8 mouse cellular contexts compared by ENCODE assay signal in genomic region chrX:98150393-98151119, GRCm38 (mm10). TPM values are rescaled to one million over a fixed set of nuclear protein-coding genes. Genes with fewer than 3 reads are reported as not detected.
DNase-seq lines count a peak whose midpoint lies in the region; ATAC-seq and TF ChIP-seq lines count a peak whose summit lies in the region.

No protein-coding gene starts in this region.

- peak overlapping the region; percentile 31 for H3K4me3 ChIP-seq in lung, embryonic 15.5 days
- H3K4me3 ChIP-seq in brown adipose tissue, adult 24 weeks (ENCODE audit: insufficient read depth, low read depth, low read length): peak overlapping the region; percentile 59
- H3K4me3 ChIP-seq in forebrain, postnatal 0 days (ENCODE audit: low read depth, low read length): peak overlapping the region; percentile 38
- H3K4me3 ChIP-seq in midbrain, postnatal 0 days (ENCODE audit: low read depth, low read length): peak overlapping the region; percentile 44

- H3K36me3 ChIP-seq in lung, embryonic 15.5 days: no peaks in the 10 kb centered on the region
- H3K36me3 ChIP-seq in forebrain, postnatal 0 days (ENCODE audit: insufficient read depth): no peaks in the 10 kb centered on the region
- H3K36me3 ChIP-seq in midbrain, postnatal 0 days (ENCODE audit: insufficient read depth, low read length): no peaks in the 10 kb centered on the region

- peak overlapping the region; percentile 60 for H3K4me2 ChIP-seq in lung, embryonic 15.5 days
- peak overlapping the region; percentile 57 for H3K4me2 ChIP-seq in forebrain, postnatal 0 days (ENCODE audit: low read depth)
- H3K4me2 ChIP-seq in midbrain, postnatal 0 days (ENCODE audit: low read depth, low read length, poor library complexity, severe bottlenecking): peak overlapping the region; percentile 66

- H3K27me3 ChIP-seq in lung, embryonic 15.5 days: peaks cover 55% of the 10 kb centered on the region
- peaks cover 5% of the 10 kb centered on the region for H3K27me3 ChIP-seq in forebrain, postnatal 0 days (ENCODE audit: insufficient read depth, low read length)
- H3K27me3 ChIP-seq in midbrain, postnatal 0 days (ENCODE audit: insufficient read depth, low read length): peaks cover 16% of the 10 kb centered on the region

- DNase-seq in lung, adult 18-20 months: no peak
- no peak for DNase-seq in forebrain, postnatal 0 days
- peak; percentile 5 for DNase-seq in kidney, adult 11 months
- DNase-seq in midbrain, postnatal 0 days (ENCODE audit: low spot score): no peak
- DNase-seq in layer of hippocampus, adult 11-12 months (ENCODE audit: low spot score): no peak
- DNase-seq in spleen, adult 12 weeks (ENCODE audit: low spot score): no peak

- 11% methylated on average over 33 of the region's 33 CpGs for WGBS in lung, embryonic 15.5 days
- WGBS in forebrain, postnatal 0 days: 25% methylated on average over 33 of the region's 33 CpGs
- WGBS in midbrain, postnatal 0 days: 18% methylated on average over 28 of the region's 33 CpGs

- ATAC-seq in lung, embryonic 15.5 days (ENCODE audit: borderline replicate concordance, extremely low read depth, low FRiP score, low TSS enrichment): no peak
- ATAC-seq in forebrain, postnatal 0 days: peak; percentile 66
- ATAC-seq in midbrain, postnatal 0 days (ENCODE audit: low FRiP score): 0 out of 2 replicates have a peak, but pooled peaks have one; percentile 44

- H3K27ac ChIP-seq in lung, embryonic 15.5 days: no peak overlapping the region
- no peak overlapping the region for H3K27ac ChIP-seq in brown adipose tissue, adult 24 weeks (replicated peaks; ENCODE audit: low read depth, low read length)
- no peak overlapping the region for H3K27ac ChIP-seq in forebrain, postnatal 0 days (ENCODE audit: low read depth, low read length)
- no peak overlapping the region for H3K27ac ChIP-seq in midbrain, postnatal 0 days (ENCODE audit: low read depth, low read length)

- no peaks in the 10 kb centered on the region for H3K4me1 ChIP-seq in lung, embryonic 15.5 days
- H3K4me1 ChIP-seq in brown adipose tissue, adult 24 weeks (ENCODE audit: control insufficient read depth, insufficient read depth, insufficient read length, low read length): no peaks in the 10 kb centered on the region
- H3K4me1 ChIP-seq in forebrain, postnatal 0 days (ENCODE audit: insufficient read depth): no peaks in the 10 kb centered on the region
- no peaks in the 10 kb centered on the region for H3K4me1 ChIP-seq in midbrain, postnatal 0 days (ENCODE audit: insufficient read depth, low read length)

- no peaks in the 10 kb centered on the region for H3K9me3 ChIP-seq in lung, embryonic 15.5 days
- no peaks in the 10 kb centered on the region for H3K9me3 ChIP-seq in forebrain, postnatal 0 days (ENCODE audit: low read length)
- no peaks in the 10 kb centered on the region for H3K9me3 ChIP-seq in midbrain, postnatal 0 days (ENCODE audit: low read length)

- no peak for TF ChIP-seq CTCF in forebrain, postnatal 0 days (IDR thresholded peaks at IDR 0.05; ENCODE audit: low read depth)
- TF ChIP-seq CTCF in midbrain, postnatal 0 days (IDR thresholded peaks at IDR 0.05): no peak

- no peak overlapping the region for H3K9ac ChIP-seq in lung, embryonic 15.5 days
- no peak overlapping the region for H3K9ac ChIP-seq in forebrain, postnatal 0 days
- H3K9ac ChIP-seq in midbrain, postnatal 0 days (replicated peaks; ENCODE audit: low read length, poor library complexity, severe bottlenecking): no peak overlapping the region

RNA-seq across cellular contexts. Expression of gene Ar, which starts 2.0 kb away (rescaled TPM):
- polyA plus RNA-seq in lung, embryonic 15.5 days (2015; fragmentation: Nextera tagmentation; extraction: Ambion mirVana): 0.14 and 0.15 TPM in 2 replicates
- polyA plus RNA-seq in brown adipose tissue, adult 24 weeks (2012; ENCODE audit: insufficient read depth, insufficient read length, missing spikeins): 2.6 and 3.0 TPM in 2 replicates
- 0.46 and 0.48 TPM in 2 replicates for total RNA-seq in forebrain, postnatal 0 days (2014; rRNA removed)
- 0.13 and 0.34 TPM in 2 replicates for polyA plus RNA-seq in forebrain, postnatal 0 days (2015; fragmentation: Nextera tagmentation; extraction: Ambion mirVana)
- 0.16 and 0.33 TPM in 2 replicates for total RNA-seq in midbrain, postnatal 0 days (2014; rRNA removed)
- polyA plus RNA-seq in midbrain, postnatal 0 days (2015; fragmentation: Nextera tagmentation; extraction: Ambion mirVana): 0.29 and 0.32 TPM in 2 replicates
